Mouse (Mus musculus) left cerebral cortex, adult 11 months (tissue): ENCODE measurements around the gene Stx11.
A peak's percentile ranks its signal among the peaks of the same experiment; 100 is the strongest.

Source experiments
- DNase-seq: peaks from one replicate; pipeline ENCODE4 v3.0.0; 2022; ENCODE audit warnings: low spot score

Gene Stx11

GRCm38 (mm10) chr10:12964151-12965075 is at the start of gene Stx11:
Stx11 (minus strand) TSS chr10:12964298.
- DNase-seq: no peak

- DNase-seq: peak; percentile 14
Measured at GRCm38 (mm10) chr10:13008737-13009121, 44.6 kb upstream of the Stx11 start.

GRCm38 (mm10) chr10:13007876-13008736 is 44.0 kb upstream of the Stx11 start:
- peak; percentile 94 for DNase-seq

- DNase-seq: no peak
Measured at GRCm38 (mm10) chr10:13005043-13005442, 40.9 kb upstream of the Stx11 start, which contains the start of gene Sf3b5. Sf3b5 (plus strand) TSS chr10:13005343.

- peak; percentile 56 for DNase-seq
Measured at GRCm38 (mm10) chr10:12996736-12997477, 32.8 kb upstream of the Stx11 start.

- no peak for DNase-seq
Measured at GRCm38 (mm10) chr10:12993411-12994039, 29.4 kb upstream of the Stx11 start.

GRCm38 (mm10) chr10:12991953-12992352 is 27.9 kb upstream of the Stx11 start:
- DNase-seq: no peak

GRCm38 (mm10) chr10:12986943-12987342 is 22.8 kb upstream of the Stx11 start:
- no peak for DNase-seq

- no peak for DNase-seq
Measured at GRCm38 (mm10) chr10:12986485-12986884, 22.4 kb upstream of the Stx11 start.

- DNase-seq: no peak
Measured at GRCm38 (mm10) chr10:12985028-12985427, 20.9 kb upstream of the Stx11 start.

GRCm38 (mm10) chr10:12983516-12983915 is 19.4 kb upstream of the Stx11 start:
- DNase-seq: no peak

GRCm38 (mm10) chr10:12981071-12981470 is 17.0 kb upstream of the Stx11 start:
- DNase-seq: no peak

GRCm38 (mm10) chr10:12977787-12978212 is 13.7 kb upstream of the Stx11 start:
- DNase-seq: no peak

- no peak for DNase-seq
Measured at GRCm38 (mm10) chr10:12976552-12976951, 12.5 kb upstream of the Stx11 start.

- DNase-seq: no peak
Measured at GRCm38 (mm10) chr10:12975957-12976356, 11.9 kb upstream of the Stx11 start.

GRCm38 (mm10) chr10:12975461-12975860 is 11.4 kb upstream of the Stx11 start:
- DNase-seq: no peak

- no peak for DNase-seq
Measured at GRCm38 (mm10) chr10:12974572-12974971, 10.5 kb upstream of the Stx11 start.

GRCm38 (mm10) chr10:12965669-12966180 is 1.6 kb upstream of the Stx11 start:
- DNase-seq: no peak

GRCm38 (mm10) chr10:12963362-12964147 is 543 bp downstream of the Stx11 start:
- DNase-seq: no peak

- no peak for DNase-seq
Measured at GRCm38 (mm10) chr10:12962238-12962637, 1.9 kb downstream of the Stx11 start.
